Mouse (Mus musculus) ovary, postnatal 10 days (tissue): ENCODE measurements around the gene Pum1.
"Not testable (repeated sequence)": the region's sequence is repeated elsewhere in the genome, so short reads cannot be mapped to it uniquely, and the experiment has no call there.

Source experiments
- DNase-seq: peaks from one replicate; pipeline ENCODE4 v3.0.0; 2022; ENCODE audit warnings: low spot score

Gene Pum1

GRCm38 (mm10) chr4:130668541-130668940, 5.4 kb downstream of the Pum1 start:
- no peak for DNase-seq

- no peak for DNase-seq
Measured at GRCm38 (mm10) chr4:130668991-130669390, 5.9 kb downstream of the Pum1 start.

- DNase-seq, result not testable (repeated sequence)
Measured at GRCm38 (mm10) chr4:130670023-130670422, 6.9 kb downstream of the Pum1 start.

DNA sequence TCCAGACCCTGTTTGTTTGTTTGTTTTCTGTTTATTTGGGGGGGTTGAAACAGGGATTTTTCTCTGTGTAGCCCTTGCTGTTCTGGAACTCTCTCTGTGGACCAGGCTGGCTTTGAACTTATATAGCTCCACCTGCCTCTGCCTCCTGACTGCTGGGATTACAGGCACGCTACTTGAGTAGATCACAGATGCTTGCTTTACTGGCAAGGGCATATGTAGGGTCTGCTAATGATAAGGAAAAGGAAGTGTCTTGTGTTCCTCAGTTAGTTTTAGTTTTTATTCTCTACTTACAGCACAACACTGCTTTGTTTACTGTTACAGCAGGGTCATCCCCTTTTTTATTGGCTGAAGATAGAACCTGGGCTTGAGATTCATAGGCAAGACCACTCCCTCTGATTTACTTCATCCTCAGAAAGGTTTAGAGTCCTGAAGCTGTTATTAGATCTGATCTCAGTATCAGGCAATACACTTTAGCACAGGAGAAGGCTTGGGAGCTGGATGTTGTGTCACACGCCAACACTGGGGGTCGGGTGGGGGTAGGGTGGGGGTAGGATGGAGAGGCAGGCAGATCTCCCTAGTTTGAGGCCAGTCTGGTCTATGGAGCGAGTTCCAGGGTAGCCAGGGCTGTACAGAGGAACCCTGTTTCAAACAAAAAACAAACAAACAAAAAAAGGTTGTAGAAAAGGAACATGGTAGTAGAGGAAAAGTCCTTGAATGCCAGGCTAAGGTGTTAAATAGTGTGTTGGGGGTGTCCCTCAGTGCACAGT, 8.1 kb downstream of the Pum1 start:
- no peak for DNase-seq

GRCm38 (mm10) chr4:130672161-130672560, 9.0 kb downstream of the Pum1 start:
- DNase-seq, result no peak

DNA sequence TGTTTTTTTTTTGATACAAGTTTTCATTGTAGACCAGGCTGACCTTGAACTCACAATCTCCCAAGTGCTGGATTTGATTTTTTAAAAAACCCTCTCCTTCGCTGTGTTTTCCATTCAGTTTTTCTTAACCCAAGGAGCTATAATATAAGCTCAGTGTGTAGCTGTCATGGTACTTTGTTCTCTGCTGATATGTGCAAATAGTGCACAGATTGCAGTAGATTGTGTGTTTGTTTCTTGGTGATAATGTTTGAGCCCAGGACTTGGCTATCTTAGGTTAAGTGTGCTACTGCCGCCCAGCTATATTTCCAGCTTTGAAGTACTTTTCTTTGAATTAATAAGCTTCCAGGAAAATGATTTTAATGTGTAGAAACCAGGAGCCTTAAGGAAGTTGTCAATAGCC, 13.6 kb downstream of the Pum1 start:
- no peak for DNase-seq

- no peak for DNase-seq
Measured at GRCm38 (mm10) chr4:130678149-130678548, 15.0 kb downstream of the Pum1 start.

- no peak for DNase-seq
Measured at GRCm38 (mm10) chr4:130680676-130681075, 17.6 kb downstream of the Pum1 start.

DNA sequence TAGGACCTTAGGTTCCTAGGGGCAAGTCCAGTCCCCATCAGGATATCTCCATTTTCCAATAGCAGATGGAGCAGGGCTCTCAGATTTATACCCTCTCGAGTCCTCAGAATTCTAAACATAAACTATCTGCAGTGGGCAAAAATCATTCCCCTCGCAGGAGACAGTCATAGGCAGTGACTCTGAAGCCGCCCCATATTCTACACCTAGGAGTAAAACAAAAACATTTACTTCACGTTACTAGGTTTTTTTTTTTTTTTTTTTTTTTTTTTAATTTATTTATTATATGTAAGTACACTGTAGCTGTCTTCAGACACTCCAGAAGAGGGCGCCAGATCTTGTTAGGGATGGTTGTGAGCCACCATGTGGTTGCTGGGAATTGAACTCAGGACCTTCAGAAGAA, 19.9 kb downstream of the Pum1 start:
- DNase-seq, result not testable (repeated sequence)

GRCm38 (mm10) chr4:130693936-130694335, 30.8 kb downstream of the Pum1 start:
- no peak for DNase-seq

GRCm38 (mm10) chr4:130694982-130695381, 31.9 kb downstream of the Pum1 start:
- DNase-seq, result no peak

- no peak for DNase-seq
Measured at GRCm38 (mm10) chr4:130701061-130701460, 37.9 kb downstream of the Pum1 start.

DNA sequence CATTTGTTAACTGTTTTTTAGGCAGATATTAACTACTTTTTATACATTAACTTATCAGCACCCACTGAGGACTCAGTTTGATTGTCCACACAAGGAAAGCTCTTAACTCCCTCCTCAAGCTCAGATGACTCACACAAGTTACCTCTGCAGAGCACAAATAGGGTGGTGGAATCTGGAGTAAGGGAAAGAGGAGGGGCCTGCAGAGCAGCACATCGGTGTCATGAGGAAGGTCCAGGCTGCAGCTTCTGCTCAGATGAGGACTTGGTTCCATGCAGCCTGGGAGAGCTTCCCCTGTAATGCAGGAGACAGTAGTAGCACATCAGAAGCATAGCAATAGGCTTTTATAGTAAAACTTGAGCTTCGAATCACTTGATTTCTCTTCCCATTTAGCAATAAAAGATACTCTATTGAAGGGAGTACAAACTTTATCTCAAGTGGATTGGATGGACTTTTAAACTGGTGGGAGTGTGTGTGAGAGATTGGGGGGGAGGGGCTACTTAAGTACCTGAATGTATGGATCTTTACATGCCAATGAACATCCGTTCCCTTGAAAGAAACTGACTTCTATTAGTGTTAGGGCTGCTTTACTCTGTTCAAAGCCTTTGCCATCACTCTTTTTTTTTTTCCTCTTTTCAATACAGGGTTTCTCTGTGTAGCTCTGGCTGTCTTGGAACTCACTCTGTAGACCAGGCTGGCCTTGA, 39.9 kb downstream of the Pum1 start:
- no peak for DNase-seq

DNA sequence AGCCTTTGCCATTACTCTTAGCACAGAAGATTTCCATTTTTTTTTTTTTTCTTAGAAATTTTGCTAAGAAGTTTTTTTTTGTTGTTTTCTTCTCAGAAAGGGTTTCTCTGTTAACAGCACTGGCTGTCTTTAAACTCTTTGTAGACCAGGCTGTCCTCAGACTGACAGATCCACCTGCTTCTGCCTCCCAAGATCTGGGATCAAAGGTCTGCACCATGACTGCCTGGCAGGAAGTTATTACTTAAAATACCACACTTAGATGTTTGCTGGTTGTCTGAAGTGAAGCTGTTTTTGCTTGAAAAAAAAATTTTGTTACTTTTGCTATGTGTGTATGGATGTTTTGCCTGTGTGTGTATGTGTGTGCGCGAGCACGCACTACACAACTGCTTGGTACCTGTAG, 40.5 kb downstream of the Pum1 start:
- DNase-seq, result no peak

- DNase-seq, result no peak
Measured at GRCm38 (mm10) chr4:130704615-130705014, 41.5 kb downstream of the Pum1 start.

DNA sequence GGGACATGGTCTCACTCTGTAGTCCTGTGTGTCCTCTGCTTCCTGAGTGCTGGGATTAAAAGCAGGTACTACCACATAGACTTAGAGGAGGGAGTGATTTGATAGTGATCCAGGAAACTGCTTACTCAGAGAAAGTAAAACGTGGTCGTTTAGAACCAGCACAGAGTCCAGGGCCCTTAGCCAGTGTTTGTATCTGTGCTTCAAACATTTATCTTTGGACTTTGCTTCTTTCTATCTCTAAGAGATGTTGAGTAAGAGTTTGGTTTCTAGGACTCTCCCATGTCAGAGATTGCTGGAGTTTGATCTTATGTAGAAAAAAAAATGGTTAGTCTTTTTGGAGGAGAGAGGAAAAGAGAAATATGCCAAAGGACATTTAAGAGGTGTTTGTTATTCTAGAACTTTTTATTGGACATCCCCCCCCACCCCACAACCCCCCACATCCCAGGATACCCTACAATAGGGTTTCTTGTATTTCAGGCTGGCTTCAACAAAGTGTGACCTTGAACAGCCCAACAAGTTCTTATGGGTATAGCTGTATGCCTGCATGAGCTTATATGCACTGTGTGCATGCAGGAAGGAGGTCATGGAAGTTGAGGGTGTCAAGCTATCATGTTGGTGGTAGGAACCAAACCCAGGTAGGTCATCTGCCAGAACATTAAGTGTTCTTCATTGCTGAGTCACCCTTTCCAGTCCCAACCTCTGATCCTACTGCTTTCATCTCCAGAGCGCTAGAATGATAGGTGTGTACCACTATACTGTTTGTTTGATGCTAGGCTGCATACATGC, 43.3 kb downstream of the Pum1 start:
- DNase-seq, result no peak

DNA sequence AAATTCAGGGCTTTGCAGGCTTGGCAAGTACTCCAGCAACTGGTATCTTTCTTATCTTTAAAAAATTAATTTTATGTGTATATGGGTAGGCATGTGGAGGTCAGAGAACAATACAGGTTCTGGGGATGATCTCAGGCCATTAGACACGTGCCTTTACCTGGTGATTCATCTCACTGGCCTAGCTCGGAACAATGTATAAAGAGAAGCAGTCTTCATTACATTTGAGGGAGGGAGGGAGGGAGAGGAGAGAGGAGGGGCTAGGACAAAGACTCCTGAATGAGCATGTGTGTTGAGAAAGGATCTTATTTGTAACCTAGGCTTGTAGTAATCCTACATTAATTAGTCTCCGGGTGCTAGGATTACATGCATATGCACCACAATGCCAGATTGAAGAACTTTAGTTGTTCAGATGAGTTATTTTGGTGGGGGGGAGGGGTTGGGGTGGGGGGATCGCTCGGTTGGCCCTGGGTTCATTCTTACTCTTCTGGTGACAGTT, 48.3 kb downstream of the Pum1 start:
- no peak for DNase-seq

DNA sequence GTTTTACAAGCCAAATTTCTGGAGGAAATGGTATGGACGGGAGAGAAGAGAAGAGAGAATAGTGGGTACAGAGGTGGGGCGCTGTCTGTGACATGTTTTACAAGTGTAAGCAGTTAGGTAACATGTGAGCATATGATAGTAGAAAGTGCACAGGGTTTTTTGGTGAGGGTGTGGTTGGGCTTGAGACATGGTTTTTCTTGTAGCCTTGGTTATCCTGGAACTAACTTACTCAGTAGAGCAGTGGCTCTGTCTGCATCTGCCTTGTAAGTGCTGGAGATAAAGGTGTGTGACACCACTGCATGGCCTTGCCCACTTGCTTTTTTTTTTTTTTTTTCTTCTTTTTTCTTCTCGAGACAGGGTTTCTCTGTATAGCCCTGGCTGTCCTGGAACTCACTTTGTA, 49.2 kb downstream of the Pum1 start:
- DNase-seq, result no peak

- no peak for DNase-seq
Measured at GRCm38 (mm10) chr4:130713430-130713829, 50.3 kb downstream of the Pum1 start.

DNA sequence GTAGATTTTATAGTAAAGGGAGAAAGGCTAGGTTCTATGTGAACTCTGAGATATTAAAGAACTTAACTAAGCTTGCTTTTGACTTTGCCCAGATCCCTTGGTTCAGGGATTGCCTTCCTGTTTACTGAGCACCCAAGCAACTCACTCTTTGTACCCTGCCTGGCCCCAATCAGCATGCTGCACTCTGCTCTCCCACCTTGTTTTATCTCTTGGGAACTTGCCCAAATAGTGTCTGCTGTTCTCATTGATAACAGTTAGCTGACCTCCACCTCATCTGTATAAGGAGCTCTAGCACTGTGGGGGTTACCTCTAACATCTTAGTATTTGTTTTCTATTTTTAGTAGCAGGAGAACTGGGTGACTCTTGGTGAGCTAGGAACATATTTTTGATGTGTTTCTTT, 52.0 kb downstream of the Pum1 start:
- no peak for DNase-seq

GRCm38 (mm10) chr4:130715623-130716022, 52.5 kb downstream of the Pum1 start:
- DNase-seq, result no peak

- DNase-seq, result no peak
Measured at GRCm38 (mm10) chr4:130719348-130719747, 56.2 kb downstream of the Pum1 start.

GRCm38 (mm10) chr4:130722607-130723006, 59.5 kb downstream of the Pum1 start:
- no peak for DNase-seq
